Mouse (Mus musculus) adrenal gland, adult 18-20 months (tissue): ENCODE data around the gene Tbrg1. TPM values are rescaled to one million over a fixed set of nuclear protein-coding genes. Genes with fewer than 3 reads are reported as not detected.

Experiments used
- total RNA-seq, 2 experiments: library from RNA; stranded (reverse); gene quantifications; 1 replicate in 1 of 2; 2 replicates in 1 of 2; pipeline ENCODE4 v1.2.3; 2021

Tbrg1 gene
- total RNA-seq, 2 experiments from 2014 or later: 68.4 to 76.1 TPM

Other genes starting within 250 kb of the Tbrg1 start
- 1 to 10 TPM in 1 of 2 experiments, under 1 TPM in 1; 0.64 to 1.7 TPM for gene Robo3, start 224.1 kb downstream of the Tbrg1 start, total RNA-seq
- gene Msantd2, start 168.0 kb downstream of the Tbrg1 start, total RNA-seq: 10 to 100 TPM; 21.1 to 24.0 TPM
- gene Esam, start 129.2 kb downstream of the Tbrg1 start, total RNA-seq: 10 to 100 TPM; 34.6 to 38.3 TPM
- 1 to 10 TPM; 2.1 to 2.8 TPM for gene Vsig2, start 118.1 kb downstream of the Tbrg1 start, total RNA-seq
- 1 to 10 TPM; 1.7 to 3.5 TPM for gene Nrgn, start 104.4 kb downstream of the Tbrg1 start, total RNA-seq
- 10 to 100 TPM; 16.2 to 17.7 TPM for gene Siae, start 101.6 kb downstream of the Tbrg1 start, total RNA-seq
- gene Spa17, start 43.6 kb downstream of the Tbrg1 start, total RNA-seq: 1 to 10 TPM; 3.3 to 4.4 TPM
- gene Panx3, start 11.9 kb upstream of the Tbrg1 start, total RNA-seq: not detected
- not detected for gene Olfr160, start 58.9 kb upstream of the Tbrg1 start, total RNA-seq
- not detected for gene Olfr874, start 87.8 kb upstream of the Tbrg1 start, total RNA-seq
- gene Olfr875, start 114.5 kb upstream of the Tbrg1 start, total RNA-seq: not detected
- gene Olfr876, start 145.7 kb upstream of the Tbrg1 start, total RNA-seq: not detected
- gene Olfr877, start 197.0 kb upstream of the Tbrg1 start, total RNA-seq: under 1 TPM in 1 of 2 experiments, not detected in 1; 0.40 TPM
- gene Olfr145, start 239.4 kb upstream of the Tbrg1 start, total RNA-seq: not detected